In genomic region chr11:68613071-68613711, GRCm38 (mm10) we compare ENCODE assay signal across 11 mouse cellular contexts. TPM values are rescaled to one million over a fixed set of nuclear protein-coding genes. Genes with fewer than 3 reads are reported as not detected.
DNase-seq lines count a peak whose midpoint lies in the region; ATAC-seq lines count a peak whose summit lies in the region.
"Had no signal": no experiment of that assay in that cellular context is flagged by ENCODE, and none has a peak within 500 bp of the region (broad histone marks: within the 10 kb centered on the region; RNA-seq: fewer than 3 reads in every experiment).

No protein-coding gene starts in this region.

- H3K36me3 ChIP-seq in lung, embryonic 16.5 days (ENCODE audit: control insufficient read depth, insufficient read depth, low read length), result no peaks in the 10 kb centered on the region
- H3K36me3 ChIP-seq in heart, embryonic 12.5 days, result no peaks in the 10 kb centered on the region
- H3K36me3 ChIP-seq in limb, embryonic 12.5 days, result no peaks in the 10 kb centered on the region

- H3K4me3 ChIP-seq in lung, embryonic 16.5 days (ENCODE audit: low read length), result no peak overlapping the region
- no peak overlapping the region for H3K4me3 ChIP-seq in heart, embryonic 12.5 days
- no peak overlapping the region for H3K4me3 ChIP-seq in limb, embryonic 12.5 days (replicated peaks)

- DNase-seq in lung, adult 18-20 months, result no peak
- no peak for DNase-seq in left cerebral cortex, adult 11 months (ENCODE audit: low spot score)
- no peak for DNase-seq in left cerebral cortex, postnatal 10 days (ENCODE audit: extremely low spot score in 1 of 2, low spot score in 2 of 2)
- DNase-seq: layer of hippocampus, postnatal 36 days had no signal

- no peak overlapping the region for H3K4me2 ChIP-seq in lung, embryonic 16.5 days (ENCODE audit: low read depth, low read length)
- H3K4me2 ChIP-seq in heart, embryonic 12.5 days, result no peak overlapping the region
- H3K4me2 ChIP-seq in limb, embryonic 12.5 days, result no peak overlapping the region
- H3K4me2 ChIP-seq: hindbrain, embryonic 14.5 days had no signal

- no peaks in the 10 kb centered on the region for H3K9me3 ChIP-seq in lung, embryonic 16.5 days (ENCODE audit: control insufficient read depth, low read length)
- H3K9me3 ChIP-seq in heart, embryonic 12.5 days (replicated peaks), result no peaks in the 10 kb centered on the region
- no peaks in the 10 kb centered on the region for H3K9me3 ChIP-seq in limb, embryonic 12.5 days

- H3K9ac ChIP-seq in lung, embryonic 16.5 days (ENCODE audit: low read length), result no peak overlapping the region
- H3K9ac ChIP-seq in heart, embryonic 12.5 days, result no peak overlapping the region
- H3K9ac ChIP-seq in limb, embryonic 12.5 days (replicated peaks), result no peak overlapping the region
- H3K9ac ChIP-seq: hindbrain, embryonic 14.5 days had no signal

- intact Hi-C loops in left cerebral cortex, postnatal 10 days (cut with DNase I), result no loop called here

- H3K27ac ChIP-seq in lung, embryonic 16.5 days (ENCODE audit: low read length), result peak overlapping the region; percentile 79
- peak overlapping the region; percentile 66 for H3K27ac ChIP-seq in heart, embryonic 12.5 days (ENCODE audit: poor library complexity, severe bottlenecking)
- H3K27ac ChIP-seq in limb, embryonic 12.5 days, result peak overlapping the region; percentile 32; the same call in 1 of the 2 replicates
- H3K27ac ChIP-seq: hindbrain, embryonic 14.5 days had no signal

- WGBS in lung, embryonic 16.5 days, result 26% methylated on average over 5 of the region's 5 CpGs
- WGBS in heart, embryonic 12.5 days, result 41% methylated on average over 5 of the region's 5 CpGs
- 19% methylated on average over 5 of the region's 5 CpGs for WGBS in limb, embryonic 12.5 days

- ATAC-seq in lung, embryonic 16.5 days (ENCODE audit: low read depth), result peak; percentile 89
- ATAC-seq in heart, embryonic 12.5 days (ENCODE audit: insufficient number of reproducible peaks, low FRiP score), result no peak
- no peak for ATAC-seq in limb, embryonic 12.5 days (ENCODE audit: insufficient number of reproducible peaks, insufficient read depth, low FRiP score, low TSS enrichment, low read depth)
- ATAC-seq in erythroid progenitor cell, adult 5-6 weeks (replicated peaks; ENCODE audit: low FRiP score, poor library complexity, severe bottlenecking), result no peak

- peaks cover 29% of the 10 kb centered on the region for H3K4me1 ChIP-seq in lung, embryonic 16.5 days (replicated peaks; ENCODE audit: control insufficient read depth, insufficient read depth, low read length)
- H3K4me1 ChIP-seq in heart, embryonic 12.5 days (replicated peaks), result peaks cover 31% of the 10 kb centered on the region
- H3K4me1 ChIP-seq in limb, embryonic 12.5 days (replicated peaks), result peaks cover 21% of the 10 kb centered on the region

- H3K27me3 ChIP-seq in lung, embryonic 16.5 days (ENCODE audit: control insufficient read depth, insufficient read depth, low read depth, low read length), result no peaks in the 10 kb centered on the region
- H3K27me3 ChIP-seq in heart, embryonic 12.5 days (replicated peaks), result no peaks in the 10 kb centered on the region
- H3K27me3 ChIP-seq in limb, embryonic 12.5 days, result no peaks in the 10 kb centered on the region

RNA-seq across cellular contexts. Expression of gene Ccdc42, which starts 26.4 kb away (rescaled TPM):
- 0.67 and 1.1 TPM in 2 replicates for polyA plus RNA-seq in lung, embryonic 16.5 days (2015; fragmentation: Nextera tagmentation; extraction: Ambion mirVana)
- 0.46 and 0.55 TPM in 2 replicates for polyA plus RNA-seq in heart, embryonic 12.5 days (2016; fragmentation: Nextera tagmentation; extraction: Ambion mirVana)
- polyA plus RNA-seq in limb, embryonic 12.5 days (2016; fragmentation: Nextera tagmentation; extraction: Ambion mirVana), result 0.28 and 1.0 TPM in 2 replicates
- not detected in 2 replicates for total RNA-seq in erythroid progenitor cell, adult 5-6 weeks (2015; ENCODE audit: low replicate concordance)
- total RNA-seq in erythroid progenitor cell, adult 5-6 weeks (2017; ENCODE audit: low replicate concordance), result not detected in 2 replicates
- total RNA-seq in left cerebral cortex, postnatal 10 days (2021), result under 1 TPM; 0.51 to 0.65 TPM
- total RNA-seq: megakaryocyte progenitor cell, adult 5-6 weeks had no signal

RNA-seq across cellular contexts. Expression of gene Mfsd6l, which starts 57.2 kb away (rescaled TPM):
- polyA plus RNA-seq in lung, embryonic 16.5 days (2015; fragmentation: Nextera tagmentation; extraction: Ambion mirVana), result 4.1 and 4.3 TPM in 2 replicates
- 0.08 TPM in 1 of 2 replicates, not detected in the other for polyA plus RNA-seq in heart, embryonic 12.5 days (2016; fragmentation: Nextera tagmentation; extraction: Ambion mirVana)
- polyA plus RNA-seq in limb, embryonic 12.5 days (2016; fragmentation: Nextera tagmentation; extraction: Ambion mirVana), result 0.10 TPM in 1 of 2 replicates, not detected in the other
- not detected in 2 replicates for total RNA-seq in erythroid progenitor cell, adult 5-6 weeks (2015; ENCODE audit: low replicate concordance)
- not detected in 2 replicates for total RNA-seq in erythroid progenitor cell, adult 5-6 weeks (2017; ENCODE audit: low replicate concordance)
- total RNA-seq in left cerebral cortex, postnatal 10 days (2021), result not detected
- total RNA-seq: layer of hippocampus, postnatal 36 days had no signal
- polyA plus RNA-seq: hindbrain, embryonic 14.5 days; neural tube, embryonic 11.5 days had no signal
